Mouse (Mus musculus) CD4-positive, CD25-positive, alpha-beta regulatory T cell, adult 4 months (primary cell): ENCODE measurements around the gene Morn1. TPM values are rescaled to one million over a fixed set of nuclear protein-coding genes. Genes with fewer than 3 reads are reported as not detected.
"Not testable (repeated sequence)": the region's sequence is repeated elsewhere in the genome, so short reads cannot be mapped to it uniquely, and the experiment has no call there.

ENCODE experiments used
- ATAC-seq: one replicate; pipeline ENCODE4 v1.8.0; 2017
- polyA plus RNA-seq, 2 experiments: library from polyadenylated mRNA; unstranded; fragments of 100-300 nt; shearing (Covaris generic); gene quantifications; one replicate each; pipeline ENCODE4 v1.2.1; 2017

Gene Morn1
- polyA plus RNA-seq, 2 experiments from 2014 or later = 1.9 to 4.5 TPM

- ATAC-seq = not testable (repeated sequence)
Observed at GRCm38 (mm10) chr4:155078808-155079207, 7.6 kb upstream of the Morn1 start.

- no peak for ATAC-seq
Observed at GRCm38 (mm10) chr4:155079666-155080065, 6.7 kb upstream of the Morn1 start.

- ATAC-seq = no peak
Observed at GRCm38 (mm10) chr4:155083553-155083952, 2.8 kb upstream of the Morn1 start.

GRCm38 (mm10) chr4:155084351-155084750 is 2.0 kb upstream of the Morn1 start:
- no peak for ATAC-seq

GRCm38 (mm10) chr4:155085206-155086107 is 920 bp upstream of the Morn1 start:
- ATAC-seq = no peak

- ATAC-seq = no peak
Observed at GRCm38 (mm10) chr4:155089241-155089640, 2.9 kb downstream of the Morn1 start.

GRCm38 (mm10) chr4:155090147-155090546 is 3.8 kb downstream of the Morn1 start:
- no peak for ATAC-seq

- ATAC-seq = no peak
Observed at GRCm38 (mm10) chr4:155090688-155091449, 4.5 kb downstream of the Morn1 start.

- ATAC-seq = no peak
Observed at GRCm38 (mm10) chr4:155092718-155093430, 6.5 kb downstream of the Morn1 start.

- no peak for ATAC-seq
Observed at GRCm38 (mm10) chr4:155093431-155094149, 7.2 kb downstream of the Morn1 start.

- peak; percentile 28 for ATAC-seq
Observed at GRCm38 (mm10) chr4:155094565-155094964, 8.2 kb downstream of the Morn1 start.

- ATAC-seq = peak; percentile 86
Observed at GRCm38 (mm10) chr4:155095238-155095900, 9.0 kb downstream of the Morn1 start.

GRCm38 (mm10) chr4:155095967-155096366 is 9.6 kb downstream of the Morn1 start:
- ATAC-seq = no peak

- no peak for ATAC-seq
Observed at GRCm38 (mm10) chr4:155097452-155097851, 11.1 kb downstream of the Morn1 start.

GRCm38 (mm10) chr4:155098572-155098971 is 12.2 kb downstream of the Morn1 start:
- no peak for ATAC-seq

GRCm38 (mm10) chr4:155107886-155108285 is 21.5 kb downstream of the Morn1 start:
- no peak for ATAC-seq

GRCm38 (mm10) chr4:155109471-155109870 is 23.1 kb downstream of the Morn1 start:
- ATAC-seq = no peak

GRCm38 (mm10) chr4:155113766-155114410 is 27.5 kb downstream of the Morn1 start:
- no peak for ATAC-seq

- ATAC-seq = no peak
Observed at GRCm38 (mm10) chr4:155116607-155117006, 30.2 kb downstream of the Morn1 start.

GRCm38 (mm10) chr4:155117396-155117978 is 31.1 kb downstream of the Morn1 start:
- ATAC-seq = no peak

GRCm38 (mm10) chr4:155118278-155118677 is 31.9 kb downstream of the Morn1 start:
- ATAC-seq = no peak
